Mouse (Mus musculus) megakaryocyte-erythroid progenitor cell, adult 5-6 weeks (primary cell): ENCODE results near the gene Vmn2r55. TPM values are rescaled to one million over a fixed set of nuclear protein-coding genes. Genes with fewer than 3 reads are reported as not detected.
"Not testable (repeated sequence)": the region's sequence is repeated elsewhere in the genome, so short reads cannot be mapped to it uniquely, and the experiment has no call there.

ENCODE experiments used
- ATAC-seq: replicated peaks from 2 replicates; pipeline ENCODE4 v1.8.0; 2016; ENCODE audit warnings: mild to moderate bottlenecking, inconsistent platforms; ENCODE audit not compliant: severe bottlenecking, poor library complexity, low FRiP score, low TSS enrichment
- total RNA-seq, 2 experiments: library from RNA; stranded (forward) in 1 of 2; stranded (reverse) in 1 of 2; fragments of 200-1000, 215-1000 nt in 1 of 2; fragments of >200 nt in 1 of 2; fragmentation: Nextera tagmentation in 1 of 2; gene quantifications; 2 replicates each; pipeline ENCODE4 v1.2.3; 2014 to 2017

Vmn2r55 gene
- not detected in 2 replicates for total RNA-seq (2014; fragmentation: Nextera tagmentation)
- not detected in 2 replicates for total RNA-seq (2017)

DNA sequence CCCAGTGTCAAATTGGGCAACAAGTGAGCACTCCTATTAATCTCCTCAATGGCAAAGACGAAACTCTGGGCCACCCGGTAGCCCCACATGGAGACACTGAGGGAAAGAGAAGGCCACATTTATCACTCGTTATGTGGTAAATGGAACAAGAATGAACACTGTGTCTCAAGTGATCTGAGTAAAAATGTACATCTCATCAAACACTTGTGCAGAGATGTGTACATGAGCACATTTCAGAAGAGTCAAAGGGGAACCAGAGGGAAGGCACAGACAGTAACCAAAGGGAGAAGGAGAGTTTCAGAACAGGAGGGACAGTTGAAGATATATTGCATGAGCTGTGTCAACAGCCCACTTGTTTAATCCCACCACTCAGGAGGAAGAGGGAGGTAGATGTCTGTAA is at the start of gene Vmn2r55:
Gene Vmn2r55, minus strand, starts transcription at position 101 of the 400 bp plus-strand sequence.
- not testable (repeated sequence) for ATAC-seq

DNA sequence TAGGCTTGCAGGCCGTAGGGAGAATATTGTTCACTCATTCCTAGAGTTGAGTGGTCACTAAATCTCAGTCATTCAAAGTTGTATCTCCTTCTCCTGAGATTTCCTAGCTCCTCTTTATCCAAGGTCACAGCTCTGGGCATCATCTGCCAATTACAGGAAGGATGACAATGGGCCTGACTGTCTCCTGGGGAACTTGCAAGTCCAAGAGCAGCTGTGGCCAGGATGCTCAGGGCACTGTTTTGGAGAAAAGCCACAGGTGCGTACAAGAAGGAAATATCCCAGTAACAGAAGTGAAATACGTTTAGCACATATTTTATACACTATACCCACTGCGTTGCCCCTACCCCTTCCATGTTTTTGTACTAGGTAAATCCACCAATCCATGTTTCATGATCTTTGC is 44.6 kb downstream of the Vmn2r55 start, which contains the start of gene Vmn2r54:
Gene Vmn2r54, minus strand, starts transcription at position 101 of the 400 bp plus-strand sequence.
- not testable (repeated sequence) for ATAC-seq

DNA sequence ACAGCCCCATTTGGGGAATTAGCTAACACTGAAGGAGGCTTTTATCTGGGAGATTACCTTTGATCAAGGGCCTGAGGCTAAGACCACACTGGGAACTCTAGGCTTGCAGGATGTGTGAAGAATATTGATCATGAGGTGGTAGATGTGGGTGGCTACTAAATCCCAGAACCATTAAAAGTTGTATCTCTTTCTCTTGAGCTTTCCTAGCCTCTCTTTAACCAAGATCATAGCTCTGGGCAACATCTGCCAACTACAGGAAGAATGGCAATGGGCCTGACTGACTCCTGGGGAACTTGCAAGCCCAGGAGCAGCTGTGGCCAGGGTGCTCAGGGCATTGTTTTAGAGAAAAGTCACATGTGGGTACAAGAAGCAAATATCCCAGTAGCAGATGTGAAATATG is 76.1 kb downstream of the Vmn2r55 start, which contains the start of gene Vmn2r53:
Gene Vmn2r53, minus strand, starts transcription at position 101 of the 400 bp plus-strand sequence.
- ATAC-seq, result no peak

Other genes with a start within 250 kb of the Vmn2r55 start
- gene Zfp606, start 206.7 kb downstream of the Vmn2r55 start, total RNA-seq (2014; fragmentation: Nextera tagmentation), result 4.5 and 4.7 TPM in 2 replicates
- 8.9 and 10.1 TPM in 2 replicates for gene Zfp606, start 206.7 kb downstream of the Vmn2r55 start, total RNA-seq (2017)
- not detected in 2 replicates for gene 2900092C05Rik, start 172.5 kb downstream of the Vmn2r55 start, total RNA-seq (2014; fragmentation: Nextera tagmentation)
- not detected in 2 replicates for gene 2900092C05Rik, start 172.5 kb downstream of the Vmn2r55 start, total RNA-seq (2017)
- gene Vmn2r53, start 76.2 kb downstream of the Vmn2r55 start, total RNA-seq (2014; fragmentation: Nextera tagmentation), result 0.02 TPM in 1 of 2 replicates, not detected in the other
- gene Vmn2r53, start 76.2 kb downstream of the Vmn2r55 start, total RNA-seq (2017), result not detected in 2 replicates
- not detected in 2 replicates for gene Vmn2r54, start 44.7 kb downstream of the Vmn2r55 start, total RNA-seq (2014; fragmentation: Nextera tagmentation)
- gene Vmn2r54, start 44.7 kb downstream of the Vmn2r55 start, total RNA-seq (2017), result not detected in 2 replicates
- not detected in 2 replicates for gene Vmn2r56, start 50.0 kb upstream of the Vmn2r55 start, total RNA-seq (2014; fragmentation: Nextera tagmentation)
- not detected in 2 replicates for gene Vmn2r56, start 50.0 kb upstream of the Vmn2r55 start, total RNA-seq (2017)
- gene Zscan18, start 118.6 kb upstream of the Vmn2r55 start, total RNA-seq (2014; fragmentation: Nextera tagmentation), result 0.94 and 3.2 TPM in 2 replicates
- gene Zscan18, start 118.6 kb upstream of the Vmn2r55 start, total RNA-seq (2017), result 1.9 and 5.8 TPM in 2 replicates
- 12.3 and 14.0 TPM in 2 replicates for gene Zfp329, start 133.9 kb upstream of the Vmn2r55 start, total RNA-seq (2014; fragmentation: Nextera tagmentation)
- gene Zfp329, start 133.9 kb upstream of the Vmn2r55 start, total RNA-seq (2017), result 7.8 TPM in 2 replicates
- 26.7 and 30.6 TPM in 2 replicates for gene Zfp110, start 149.8 kb upstream of the Vmn2r55 start, total RNA-seq (2014; fragmentation: Nextera tagmentation)
- 38.0 and 38.1 TPM in 2 replicates for gene Zfp110, start 149.8 kb upstream of the Vmn2r55 start, total RNA-seq (2017)
- gene Zfp128, start 196.2 kb upstream of the Vmn2r55 start, total RNA-seq (2014; fragmentation: Nextera tagmentation), result 3.2 and 6.2 TPM in 2 replicates
- 3.3 and 4.0 TPM in 2 replicates for gene Zfp128, start 196.2 kb upstream of the Vmn2r55 start, total RNA-seq (2017)
- 13.3 and 18.7 TPM in 2 replicates for gene Zscan22, start 212.8 kb upstream of the Vmn2r55 start, total RNA-seq (2014; fragmentation: Nextera tagmentation)
- gene Zscan22, start 212.8 kb upstream of the Vmn2r55 start, total RNA-seq (2017), result 5.7 and 7.1 TPM in 2 replicates
- 3,241 and 3,814 TPM in 2 replicates for gene Rps5, start 237.3 kb upstream of the Vmn2r55 start, total RNA-seq (2014; fragmentation: Nextera tagmentation)
- 1,950 and 2,335 TPM in 2 replicates for gene Rps5, start 237.3 kb upstream of the Vmn2r55 start, total RNA-seq (2017)
- gene Rnf225, start 242.4 kb upstream of the Vmn2r55 start, total RNA-seq (2014; fragmentation: Nextera tagmentation), result 0.77 and 1.2 TPM in 2 replicates
- gene Rnf225, start 242.4 kb upstream of the Vmn2r55 start, total RNA-seq (2017), result 1.6 TPM in 1 of 2 replicates, not detected in the other